Mouse (Mus musculus): ENCODE results near the gene Gm20479.

Gm20479 gene

GRCm38 (mm10) chr7:27356861-27357594, at the start of gene Gm20479:
Gm20479 (minus strand) TSS chr7:27357419.
- CTCF ChIA-PET = interaction anchor here (0.7 to 1.1 kb wide), 2 partner anchors 10 to 23 kb away, joined by 3 to 5 read pairs; no protein-coding TSS in a partner anchor

DNA sequence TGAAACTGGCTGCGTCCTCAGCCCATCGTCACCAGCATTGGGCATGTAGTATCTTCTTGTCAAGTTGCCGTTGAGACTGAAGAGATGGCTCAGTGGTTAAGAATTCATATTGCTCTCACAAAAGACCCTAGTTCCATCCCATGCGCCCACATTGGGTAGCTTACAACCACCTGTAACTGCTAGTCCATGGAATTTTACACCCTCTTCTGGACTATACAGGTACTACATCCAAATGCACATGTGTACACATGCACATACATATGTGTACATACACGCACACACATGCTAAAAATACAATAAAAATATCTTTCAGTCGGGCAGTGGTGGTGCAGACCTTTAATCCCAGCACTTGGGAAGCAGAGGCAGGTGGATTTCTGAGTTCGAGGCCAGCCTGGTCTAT, 49.3 kb upstream of the Gm20479 start:
- CTCF ChIA-PET = no interaction called here

GRCm38 (mm10) chr7:27404203-27404942, 47.2 kb upstream of the Gm20479 start:
- CTCF ChIA-PET = no interaction called here

DNA sequence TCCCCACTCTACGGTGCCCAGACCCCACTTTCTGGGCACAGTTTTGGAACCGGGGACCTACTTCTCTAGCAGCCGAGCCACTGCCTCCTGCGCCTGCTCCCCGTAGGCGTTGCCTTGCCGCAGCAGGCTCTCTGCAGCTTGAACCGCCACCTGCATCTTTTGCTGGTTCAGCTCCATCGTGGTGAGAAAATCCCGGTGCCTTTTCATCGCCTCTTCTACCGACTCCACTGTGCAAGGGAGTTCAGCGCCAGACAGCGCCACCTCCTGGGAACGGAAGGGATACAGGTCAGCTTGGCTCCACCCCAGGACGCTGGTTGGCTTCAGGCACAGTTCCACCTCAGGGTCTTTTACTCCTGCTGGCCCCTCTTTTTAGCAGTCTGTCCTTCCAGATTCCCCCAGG, 45.5 kb upstream of the Gm20479 start:
- CTCF ChIA-PET = interaction anchor here (0.6 kb wide), 1 partner anchor 80 kb away, joined by 3 read pairs; no protein-coding TSS in a partner anchor

DNA sequence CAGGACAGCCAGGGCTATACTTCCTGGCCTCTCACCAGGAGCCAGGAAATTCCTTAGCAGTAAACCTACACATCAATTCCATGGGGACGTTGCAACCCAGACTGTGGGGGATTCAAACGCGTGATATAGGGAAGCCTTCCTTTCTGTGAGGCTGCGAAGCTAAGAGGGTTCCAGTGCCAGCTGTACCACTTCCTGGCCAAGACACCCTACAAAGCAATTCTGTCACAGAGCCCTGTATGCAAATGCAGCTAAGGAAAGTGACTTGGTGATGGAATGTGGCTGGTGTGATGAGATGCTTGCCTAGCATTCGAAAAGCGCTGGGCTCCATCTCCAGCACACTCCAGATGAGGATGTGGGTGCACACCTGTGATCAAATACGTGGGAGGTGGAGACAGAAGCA, 43.3 kb upstream of the Gm20479 start:
- CTCF ChIA-PET = no interaction called here

DNA sequence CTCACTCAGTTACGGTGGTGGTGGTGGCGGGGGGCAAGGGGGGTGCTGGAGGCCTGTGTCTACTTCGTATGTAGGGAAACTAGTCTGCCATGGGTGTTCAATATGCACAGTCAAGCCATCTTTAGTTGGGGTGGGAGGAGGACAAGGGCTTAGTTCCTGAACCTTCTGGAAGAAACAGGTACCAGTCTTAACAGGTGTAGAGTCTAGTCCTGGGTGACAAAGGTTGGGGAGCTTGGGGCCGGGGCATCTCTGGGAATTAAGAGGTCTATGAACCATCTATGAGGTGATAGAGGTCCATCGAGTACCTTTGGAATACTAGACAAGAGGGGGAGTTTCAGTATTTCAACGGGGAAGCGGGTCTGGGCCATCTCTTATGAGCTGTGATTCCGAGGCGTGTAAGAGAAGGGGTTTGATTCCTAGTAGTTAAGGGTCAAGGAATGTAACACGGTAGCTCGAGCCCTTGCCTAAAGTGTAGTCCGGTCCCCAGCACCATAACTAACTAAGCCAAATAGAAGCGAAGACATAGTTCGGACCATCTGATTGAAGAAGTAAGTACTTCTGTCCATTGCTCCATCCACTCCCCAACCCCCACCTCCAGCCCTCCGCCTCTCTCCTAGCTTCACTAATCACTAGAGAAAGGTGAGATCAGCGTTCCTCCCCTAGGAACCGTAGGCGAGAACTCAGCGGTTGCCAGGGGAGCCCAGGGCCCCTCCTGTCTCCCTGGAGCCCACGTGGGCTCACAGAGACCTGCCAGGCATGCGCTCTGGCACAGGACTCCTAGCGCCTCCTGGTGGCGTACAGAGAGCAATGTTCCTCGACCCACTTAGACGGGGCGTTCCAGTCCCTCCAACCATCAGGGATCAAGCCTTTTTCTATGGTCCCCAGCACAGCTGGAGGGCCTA, 40.1 kb upstream of the Gm20479 start:
- CTCF ChIA-PET = interaction anchor here (0.6 kb wide), 1 partner anchor 40 kb away, joined by 3 read pairs; no protein-coding TSS in a partner anchor

DNA sequence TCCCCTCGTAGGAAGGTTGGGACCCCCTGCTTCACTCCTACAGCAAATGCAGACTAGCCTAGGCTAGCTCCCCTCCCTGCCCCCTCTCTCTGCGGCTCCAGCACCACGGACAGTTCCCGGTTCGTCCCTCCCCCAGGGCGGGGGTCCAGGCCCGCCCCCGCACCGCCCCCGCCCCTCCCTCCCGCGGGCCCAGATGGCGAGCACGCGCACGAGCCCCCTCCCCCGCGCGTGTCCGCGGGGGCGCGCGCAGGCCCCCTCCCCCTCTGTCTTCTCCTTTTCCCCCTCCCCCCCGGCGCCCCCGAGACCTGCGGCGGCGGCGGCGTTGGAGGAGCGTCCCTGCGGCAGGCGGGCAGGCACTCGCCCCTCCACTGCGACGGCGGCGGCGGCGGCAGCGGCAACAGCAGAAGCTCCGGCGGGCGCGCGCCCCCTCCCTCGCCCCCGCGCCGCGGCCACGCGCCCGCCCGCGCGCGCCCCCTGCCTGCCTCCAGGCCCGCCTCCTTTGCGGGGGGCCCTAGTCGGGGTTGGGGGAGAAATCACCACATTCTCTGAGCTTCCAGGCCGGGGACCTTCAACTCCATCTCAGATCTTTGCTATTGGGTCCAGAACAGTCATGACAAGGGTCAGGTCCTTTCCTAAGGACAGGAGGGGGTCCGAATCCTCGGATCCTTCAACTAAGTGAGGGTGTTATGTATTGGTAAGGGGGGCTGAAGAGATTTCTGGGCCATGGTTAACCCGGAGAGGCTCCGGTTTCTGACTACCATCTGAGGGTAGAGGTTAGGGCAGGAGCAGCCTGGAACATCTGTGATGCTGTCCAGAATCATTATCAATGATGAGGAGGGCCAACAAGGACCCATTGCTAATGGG, 39.2 kb upstream of the Gm20479 start:
- CTCF ChIA-PET = no interaction called here

DNA sequence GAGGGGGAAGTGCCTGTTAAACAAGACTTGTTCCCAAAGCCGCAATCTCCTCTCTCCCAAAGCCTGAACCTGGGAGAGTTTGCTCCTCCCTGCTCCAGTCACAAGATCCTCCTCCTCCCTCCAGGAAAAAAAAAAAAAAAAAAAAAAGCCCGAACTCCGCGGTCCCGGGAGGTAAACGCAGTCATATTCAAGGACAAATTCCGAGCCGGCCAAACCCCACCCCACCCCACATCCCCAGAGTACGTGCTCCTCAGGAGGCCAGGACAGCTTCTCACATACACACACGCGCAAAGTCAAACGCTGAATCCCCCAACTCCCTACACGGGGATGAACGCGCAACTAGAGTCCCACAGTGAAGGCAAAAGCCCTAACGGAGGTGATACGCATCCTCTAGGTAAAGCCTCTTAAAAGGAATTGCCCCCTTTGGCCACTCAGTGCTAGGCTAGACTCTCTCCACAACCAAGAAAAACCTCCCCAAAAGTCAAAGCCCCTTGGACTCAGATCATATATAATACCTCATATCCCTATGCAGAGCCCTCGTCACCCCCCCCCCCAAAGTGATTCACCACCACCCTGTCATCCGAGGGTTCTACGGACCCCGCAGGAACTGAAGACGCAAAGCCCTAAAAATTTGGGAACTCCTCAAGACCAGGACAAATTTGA, 38.4 kb upstream of the Gm20479 start:
- CTCF ChIA-PET = no interaction called here

GRCm38 (mm10) chr7:27391416-27391815, 34.2 kb upstream of the Gm20479 start:
- CTCF ChIA-PET = no interaction called here

- CTCF ChIA-PET = interaction anchor here (0.7 kb wide), 1 partner anchor 747 kb away, joined by 3 read pairs; no protein-coding TSS in a partner anchor
These were observed 32.0 kb upstream of the Gm20479 start for GRCm38 (mm10) chr7:27389213-27389612.

DNA sequence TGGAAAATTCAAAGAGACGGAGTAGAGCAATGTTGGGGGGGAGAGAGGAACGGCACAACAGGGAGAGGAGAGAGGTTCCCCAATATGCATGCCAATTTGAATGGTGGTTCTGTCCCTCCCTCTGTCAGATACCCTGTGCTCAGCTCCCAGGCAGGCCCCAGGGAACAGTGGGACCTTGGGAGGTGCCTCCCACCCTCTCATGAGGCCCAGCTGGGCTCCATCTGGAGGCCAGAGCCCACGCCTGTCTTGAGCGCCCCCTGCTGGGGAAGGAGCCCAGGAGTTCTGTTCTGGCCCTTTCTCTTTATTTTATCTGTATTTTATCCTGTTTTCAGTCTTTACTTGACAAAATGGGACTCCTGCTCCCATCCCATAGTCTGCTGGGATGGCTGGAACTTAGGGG, 27.5 kb upstream of the Gm20479 start:
- CTCF ChIA-PET = interaction anchor here (0.8 to 2.2 kb wide), 3 partner anchors 17 to 53 kb away, joined by 4 to 14 read pairs (median 5); no protein-coding TSS in a partner anchor

- CTCF ChIA-PET = interaction anchor here (0.8 to 2.2 kb wide), 2 partner anchors 16 to 49 kb away, joined by 4 to 14 read pairs; no protein-coding TSS in a partner anchor
These were observed 26.9 kb upstream of the Gm20479 start for GRCm38 (mm10) chr7:27384134-27384533.

- CTCF ChIA-PET = interaction anchor here (1.1 kb wide), 1 partner anchor 20 kb away, joined by 14 read pairs; no protein-coding TSS in a partner anchor
These were observed 26.0 kb upstream of the Gm20479 start for GRCm38 (mm10) chr7:27383233-27383632.

DNA sequence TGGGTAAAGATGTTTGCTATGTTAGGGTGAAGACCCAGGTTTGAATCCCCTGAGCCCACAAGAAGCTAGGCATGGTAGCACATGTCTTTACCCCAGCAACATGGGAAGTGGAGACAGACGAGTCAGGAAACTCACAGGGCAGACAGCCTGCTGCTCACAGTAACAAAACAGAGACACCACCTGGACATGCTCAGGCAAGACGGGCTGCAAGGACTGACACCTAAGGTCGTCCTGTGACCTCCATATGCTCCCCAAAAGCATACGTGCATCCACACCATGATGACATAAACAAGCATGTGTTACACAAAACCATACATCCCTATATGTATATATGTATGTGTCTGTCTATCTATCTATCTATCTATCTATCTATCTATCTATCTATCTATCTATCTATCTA, 24.3 kb upstream of the Gm20479 start:
- CTCF ChIA-PET = interaction anchor here (0.5 to 1.7 kb wide), 3 partner anchors 30 to 48 kb away, joined by 4 to 11 read pairs (median 9); no protein-coding TSS in a partner anchor

DNA sequence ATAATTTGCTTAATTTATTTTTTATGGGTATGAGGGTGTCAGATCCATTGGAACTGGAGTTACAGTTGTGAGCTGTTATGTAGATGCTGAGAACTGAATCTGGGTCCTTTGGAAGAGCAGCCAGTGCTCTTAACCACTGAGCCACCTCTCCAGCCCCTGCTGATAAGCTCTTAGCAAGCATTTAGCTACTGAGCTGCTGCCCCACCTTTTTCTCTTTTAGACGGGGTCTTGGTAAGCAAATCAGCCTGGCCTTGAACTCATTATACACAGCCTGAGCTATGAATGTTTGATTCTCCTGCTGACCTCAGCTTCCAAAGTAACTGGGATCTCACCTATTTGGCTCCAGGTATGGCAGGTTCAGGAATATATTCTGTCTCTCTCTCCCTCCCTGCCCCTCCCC, 23.8 kb upstream of the Gm20479 start:
- CTCF ChIA-PET = interaction anchor here (0.5 to 1.7 kb wide), 3 partner anchors 31 to 47 kb away, joined by 4 to 11 read pairs (median 9); no protein-coding TSS in a partner anchor

GRCm38 (mm10) chr7:27379836-27380235, 22.6 kb upstream of the Gm20479 start:
- CTCF ChIA-PET = no interaction called here

DNA sequence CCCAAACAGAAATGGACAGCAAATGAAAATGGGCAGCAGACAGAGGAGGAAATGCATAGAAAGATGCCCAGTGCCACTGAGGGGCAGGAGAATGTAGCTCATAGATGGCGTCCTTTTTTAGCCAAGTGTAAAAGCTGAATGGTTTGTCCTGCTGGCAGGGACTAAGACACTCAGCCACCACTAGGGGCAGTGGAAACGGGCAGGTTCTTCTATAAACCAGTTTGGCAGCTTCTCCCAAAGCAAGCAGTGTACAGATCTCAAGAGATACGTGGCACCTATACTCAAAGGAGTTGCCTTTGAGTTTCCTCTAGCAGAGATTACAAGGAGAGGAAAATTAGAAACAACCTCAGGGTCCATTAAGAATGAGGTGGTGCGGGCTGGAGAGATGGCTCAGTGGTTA, 21.2 kb upstream of the Gm20479 start:
- CTCF ChIA-PET = no interaction called here

- CTCF ChIA-PET = interaction anchor here (0.5 kb wide), 1 partner anchor 1450 kb away, joined by 22 read pairs; no protein-coding TSS in a partner anchor
These were observed 18.1 kb upstream of the Gm20479 start for GRCm38 (mm10) chr7:27375274-27375673.

- CTCF ChIA-PET = no interaction called here
These were observed 14.7 kb upstream of the Gm20479 start for GRCm38 (mm10) chr7:27371715-27372462.
